Mouse (Mus musculus): ENCODE measurements around the gene Osbpl10.

Osbpl10 gene

DNA sequence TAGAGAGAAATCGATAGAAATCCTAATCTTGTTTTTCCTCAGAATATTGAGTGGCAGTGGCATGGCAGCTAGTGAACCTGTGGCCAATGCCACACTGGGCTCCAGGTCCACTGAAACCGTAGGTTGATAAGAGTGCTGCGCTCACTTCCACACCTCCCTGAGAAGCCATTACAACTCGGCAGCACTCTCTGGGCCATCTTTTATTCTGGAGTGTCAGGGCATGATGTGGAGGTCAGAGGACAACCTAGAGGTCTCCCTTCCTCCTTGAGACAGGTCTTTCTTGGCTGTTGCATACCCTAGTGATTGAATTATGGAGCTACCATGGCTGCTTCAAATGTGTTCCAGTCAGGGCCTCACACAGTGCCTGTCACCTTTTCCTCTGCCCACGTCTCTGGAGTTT, 283.5 kb downstream of the Osbpl10 start:
- no peak for TF ChIP-seq GATA4 (IDR thresholded peaks at IDR 0.05; ENCODE audit: insufficient replicate concordance, low read length)

DNA sequence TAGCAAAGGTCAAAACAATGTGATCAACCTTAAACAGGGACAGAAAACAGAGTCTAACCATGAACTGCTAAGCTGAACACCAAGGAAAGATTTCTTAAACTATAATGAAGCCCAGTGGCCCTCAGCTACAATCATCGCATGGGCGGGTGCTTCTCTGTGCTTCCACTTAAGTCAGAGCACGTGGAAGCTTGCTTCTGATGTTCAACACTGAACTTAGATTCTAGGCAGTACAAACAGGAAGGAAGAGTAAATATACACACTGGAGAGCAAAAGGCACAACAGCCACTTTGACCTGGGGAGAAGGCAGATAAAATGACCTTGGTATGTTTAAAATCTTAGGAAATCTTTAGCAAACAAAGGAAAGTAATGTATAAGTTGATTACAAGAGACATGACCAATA, 293.2 kb downstream of the Osbpl10 start:
- no peak for TF ChIP-seq GATA4 (IDR thresholded peaks at IDR 0.05; ENCODE audit: insufficient replicate concordance, low read length)

DNA sequence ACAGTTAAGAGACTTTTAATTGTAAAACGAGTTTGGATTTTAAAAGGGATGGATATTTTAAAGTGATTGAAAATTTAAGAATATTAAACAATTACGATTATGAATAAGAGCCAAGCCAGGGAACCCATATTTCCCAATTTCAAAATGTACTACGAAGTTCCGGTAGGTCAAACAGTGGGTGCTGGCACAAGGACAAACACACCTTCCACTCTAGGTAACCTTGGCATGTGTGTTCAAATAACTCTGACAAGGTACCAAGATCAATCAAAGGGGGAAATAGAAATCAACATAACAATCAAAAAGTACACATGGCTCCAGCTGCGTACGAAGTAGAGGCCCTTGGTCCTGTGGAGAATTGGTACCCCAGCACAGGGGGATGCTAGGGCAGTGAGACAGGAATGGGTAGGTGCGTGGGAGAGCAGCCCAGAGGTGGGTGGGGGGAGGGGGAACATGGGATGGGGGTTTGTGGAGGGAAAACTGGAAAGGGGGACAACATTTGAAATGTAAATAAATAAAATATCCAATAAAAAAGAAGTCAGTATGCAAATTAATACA, 294.8 kb downstream of the Osbpl10 start:
- TF ChIP-seq GATA4 (IDR thresholded peaks at IDR 0.05; ENCODE audit: insufficient replicate concordance, low read length), result no peak

DNA sequence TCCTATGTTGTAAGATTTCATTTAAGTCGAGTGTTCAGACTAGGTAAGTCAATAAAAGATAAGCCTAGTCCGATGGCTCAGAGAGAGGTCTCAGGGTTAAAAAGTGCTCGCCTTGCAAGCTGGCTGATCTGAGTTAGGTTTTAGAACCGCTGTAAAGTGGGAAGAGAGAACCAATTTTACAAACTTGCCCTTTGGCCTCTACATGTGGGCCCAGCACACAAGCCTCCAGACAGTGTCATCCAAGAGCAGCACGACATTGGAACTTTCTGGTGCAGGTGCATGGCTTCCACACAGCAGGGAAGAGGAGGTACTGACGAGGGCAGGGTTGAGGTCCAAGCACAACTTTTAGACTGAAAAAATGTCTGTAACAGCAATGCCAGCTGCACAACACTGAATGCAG, 296.4 kb downstream of the Osbpl10 start:
- TF ChIP-seq GATA4 (IDR thresholded peaks at IDR 0.05; ENCODE audit: insufficient replicate concordance, low read length), result no peak

DNA sequence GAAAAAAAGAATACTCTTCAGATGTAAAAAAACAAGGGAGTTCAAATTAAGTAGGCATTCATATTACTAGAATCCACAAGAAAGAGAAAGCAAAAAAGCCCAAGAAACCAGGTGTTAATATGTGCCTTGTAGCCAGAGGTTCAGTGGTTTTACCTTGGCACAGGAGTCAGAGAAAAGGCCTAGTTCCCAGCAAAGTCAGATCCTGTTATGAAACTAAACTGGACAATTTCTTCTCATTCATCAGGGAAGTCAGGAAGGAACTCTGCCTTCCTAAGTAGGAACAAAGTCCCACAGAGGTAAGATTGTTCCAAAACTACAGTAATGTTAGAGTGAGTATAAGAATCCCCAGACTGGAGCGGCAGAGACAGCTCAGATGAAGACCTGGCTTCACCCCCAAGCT, 300.3 kb downstream of the Osbpl10 start:
- no peak for TF ChIP-seq GATA4 (IDR thresholded peaks at IDR 0.05; ENCODE audit: insufficient replicate concordance, low read length)

All from liver, adult (tissue).